Mouse (Mus musculus) urinary bladder, postnatal 0 days (tissue): Measurements from ENCODE around the gene Esrp2. TPM values are rescaled to one million over a fixed set of nuclear protein-coding genes. Genes with fewer than 3 reads are reported as not detected.

Source experiments
- polyA plus RNA-seq: library from polyadenylated mRNA; unstranded; fragments of >200 nt; fragmentation: Nextera tagmentation; extraction: Ambion mirVana; gene quantifications from 2 replicates; pipeline ENCODE4 v1.2.1, GENCODE M21; 2015

The Esrp2 gene
- 39.5 and 40.6 TPM in 2 replicates for polyA plus RNA-seq

GRCm38 (mm10) chr8:106136156-106137130 is at the start of gene Esrp2:
Gene Esrp2, minus strand, starts transcription at chr8:106136974.

DNA sequence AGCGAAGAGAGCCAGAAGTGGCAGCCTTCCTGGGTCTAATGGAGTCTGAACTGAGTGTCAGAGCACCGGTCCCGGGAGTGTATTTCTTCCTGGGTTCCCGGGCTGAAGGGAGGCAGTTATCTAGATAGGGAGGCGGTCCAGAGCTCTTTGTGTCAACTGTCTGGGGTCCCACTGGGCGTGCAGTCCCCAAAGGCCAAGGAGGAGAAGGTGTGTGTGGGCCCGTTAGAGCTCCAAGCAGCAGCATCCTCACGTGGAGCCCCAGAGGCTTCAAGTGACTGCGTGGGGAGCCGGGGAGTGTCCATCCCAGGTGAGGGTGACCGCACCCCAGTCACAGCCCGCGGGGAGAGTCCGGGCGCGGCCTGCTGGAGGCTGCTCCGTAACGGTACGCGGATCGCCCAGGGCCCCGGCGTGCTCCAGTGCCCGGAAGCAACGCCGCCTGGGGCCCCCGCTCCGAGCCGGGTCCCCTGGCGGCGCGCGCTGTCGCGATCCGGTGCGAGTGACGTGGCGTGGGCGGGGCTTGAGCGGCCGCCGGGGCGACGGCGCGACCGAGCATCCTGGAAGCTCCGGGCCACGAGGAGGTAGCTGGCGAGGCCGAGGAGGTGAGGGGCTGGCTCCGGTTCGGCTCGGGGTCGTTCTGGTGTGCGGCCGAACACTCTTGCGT is 31.7 kb upstream of the Esrp2 start, which contains the start of gene Slc7a6:
Slc7a6 (plus strand) TSS at position 502 of the 661 bp plus-strand sequence.

GRCm38 (mm10) chr8:106149801-106150652 is 13.3 kb upstream of the Esrp2 start, which contains the start of gene Pla2g15:
Gene Pla2g15, plus strand, starts transcription at chr8:106150399.

Other genes with a start within 250 kb of the Esrp2 start
- gene Nrn1l, start 243.4 kb downstream of the Esrp2 start, polyA plus RNA-seq, result 0.30 and 0.36 TPM in 2 replicates
- gene Pskh1, start 236.5 kb downstream of the Esrp2 start, polyA plus RNA-seq, result 16.9 and 17.5 TPM in 2 replicates
- gene Ctrl, start 203.1 kb downstream of the Esrp2 start, polyA plus RNA-seq, result 0.40 and 0.55 TPM in 2 replicates
- gene Psmb10, start 198.5 kb downstream of the Esrp2 start, polyA plus RNA-seq, result 41.7 and 50.9 TPM in 2 replicates
- gene Lcat, start 193.6 kb downstream of the Esrp2 start, polyA plus RNA-seq, result 0.81 and 0.85 TPM in 2 replicates
- gene Slc12a4, start 170.9 kb downstream of the Esrp2 start, polyA plus RNA-seq, result 33.0 and 35.3 TPM in 2 replicates
- 0.18 TPM in 1 of 2 replicates, not detected in the other for gene Dpep3, start 157.5 kb downstream of the Esrp2 start, polyA plus RNA-seq
- gene Dus2, start 145.6 kb downstream of the Esrp2 start, polyA plus RNA-seq, result 12.1 and 13.2 TPM in 2 replicates
- not detected in 2 replicates for gene Dpep2nb, start 131.0 kb downstream of the Esrp2 start, polyA plus RNA-seq
- 10.4 and 11.0 TPM in 2 replicates for gene Ddx28, start 125.1 kb downstream of the Esrp2 start, polyA plus RNA-seq
- gene Nfatc3, start 78.1 kb downstream of the Esrp2 start, polyA plus RNA-seq, result 2.9 and 3.2 TPM in 2 replicates
- 7.1 and 7.7 TPM in 2 replicates for gene Pla2g15, start 13.4 kb upstream of the Esrp2 start, polyA plus RNA-seq
- gene Slc7a6, start 31.9 kb upstream of the Esrp2 start, polyA plus RNA-seq, result 53.5 and 58.0 TPM in 2 replicates
- gene Slc7a6os, start 74.0 kb upstream of the Esrp2 start, polyA plus RNA-seq, result 17.1 and 19.3 TPM in 2 replicates
- 20.6 and 20.9 TPM in 2 replicates for gene Prmt7, start 74.0 kb upstream of the Esrp2 start, polyA plus RNA-seq
- 9.4 and 11.1 TPM in 2 replicates for gene Smpd3, start 201.0 kb upstream of the Esrp2 start, polyA plus RNA-seq